Mouse (Mus musculus) hindbrain, embryonic 10.5 days (tissue): ENCODE measurements around the gene Magi3. TPM values are rescaled to one million over a fixed set of nuclear protein-coding genes. Genes with fewer than 3 reads are reported as not detected.

Experiments
- DNase-seq: peaks from one replicate; pipeline ENCODE4 v3.0.0-alpha.2; 2017; ENCODE audit warnings: low spot score
- H3K27ac ChIP-seq: fragments of 300-500 bp; sonication (generic); 2 replicates; pipeline ENCODE4 v1.5.1; 2016; ENCODE audit warnings: mild to moderate bottlenecking, moderate library complexity
- H3K27me3 ChIP-seq: fragments of 300-500 bp; sonication (generic); 2 replicates; pipeline ENCODE4 v1.6.1; 2016; ENCODE audit warnings: mild to moderate bottlenecking; ENCODE audit not compliant: poor library complexity, insufficient read depth, severe bottlenecking
- H3K36me3 ChIP-seq: fragments of 300-500 bp; sonication (generic); 2 replicates; pipeline ENCODE4 v1.6.1; 2016; ENCODE audit warnings: mild to moderate bottlenecking, moderate library complexity
- H3K4me1 ChIP-seq: fragments of 300-500 bp; sonication (generic); replicated peaks from 2 replicates; pipeline ENCODE4 v1.6.1; 2016; ENCODE audit warnings: mild to moderate bottlenecking
- H3K4me3 ChIP-seq: fragments of 300-500 bp; sonication (generic); 2 replicates; pipeline ENCODE4 v1.5.1; 2016; ENCODE audit warnings: mild to moderate bottlenecking, moderate library complexity
- H3K9me3 ChIP-seq: fragments of 300-500 bp; sonication (generic); 2 replicates; pipeline ENCODE4 v1.6.1; 2016; ENCODE audit warnings: mild to moderate bottlenecking, moderate library complexity
- WGBS: fragments of 180-500 bp; shearing (Covaris S2); methylation state at CpG from one replicate; pipeline ENCODE4 v1.1.7; 2016; 5-methylcytosine and 5-hydroxymethylcytosine counted together
- polyA plus RNA-seq: library from polyadenylated mRNA; unstranded; fragments of >200 nt; fragmentation: Nextera tagmentation; extraction: Ambion mirVana; gene quantifications from 2 replicates; pipeline ENCODE4 v1.2.1, GENCODE M21; 2016

Magi3 gene
- 3.8 and 5.1 TPM in 2 replicates for polyA plus RNA-seq

DNA sequence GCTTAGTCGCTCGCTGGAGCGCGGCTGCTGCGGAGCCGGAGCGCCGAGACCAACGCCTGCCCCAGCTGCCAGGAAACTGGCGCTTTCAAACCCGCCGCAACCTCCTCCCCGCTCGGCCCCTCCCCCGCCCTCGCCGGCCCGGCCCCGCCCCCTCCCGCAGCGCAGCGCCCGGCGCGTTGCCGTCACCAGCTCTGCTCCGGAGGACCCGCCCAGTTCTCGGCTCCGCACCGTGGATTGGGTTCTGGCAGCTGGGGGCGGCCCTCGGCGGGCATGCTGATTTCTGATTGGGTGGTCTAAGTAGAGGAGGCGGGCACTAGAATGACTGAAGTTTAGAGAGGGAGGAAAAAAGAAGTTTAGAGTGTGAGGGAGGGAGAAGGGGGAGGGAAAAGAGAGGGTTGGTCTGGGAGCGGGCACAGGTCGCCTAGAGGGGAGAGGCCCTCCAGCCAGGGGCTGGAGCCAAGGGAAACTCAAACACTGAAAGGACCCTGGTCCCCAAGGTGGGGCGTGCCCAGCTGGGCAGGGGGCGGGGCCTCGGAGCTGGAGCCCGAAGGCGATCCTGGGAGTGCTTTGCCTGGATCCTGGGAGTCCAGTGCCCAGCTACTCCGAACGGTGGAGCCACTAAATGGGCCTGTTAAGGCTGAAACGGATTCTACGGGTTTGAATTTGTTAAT is at the start of gene Magi3:
Gene Magi3 (minus strand): TSS at position 80 of the 671 bp plus-strand sequence.
- Histone ChIP-seq H3K4me3 (peak within 1 kb of the TSS; percentile 89), H3K9me3 (no peaks in the 10 kb centered on the region), H3K27ac (peak within 1 kb of the TSS; percentile 94), H3K36me3 (no peaks in the 10 kb centered on the region), H3K27me3 (peaks cover 4% of the 10 kb centered on the region; the same call in 1 of the 2 replicates), H3K4me1 (peaks cover 29% of the 10 kb centered on the region)
- WGBS: under 1% methylated on average over 46 of the region's 46 CpGs
- peak; percentile 99 for DNase-seq

DNA sequence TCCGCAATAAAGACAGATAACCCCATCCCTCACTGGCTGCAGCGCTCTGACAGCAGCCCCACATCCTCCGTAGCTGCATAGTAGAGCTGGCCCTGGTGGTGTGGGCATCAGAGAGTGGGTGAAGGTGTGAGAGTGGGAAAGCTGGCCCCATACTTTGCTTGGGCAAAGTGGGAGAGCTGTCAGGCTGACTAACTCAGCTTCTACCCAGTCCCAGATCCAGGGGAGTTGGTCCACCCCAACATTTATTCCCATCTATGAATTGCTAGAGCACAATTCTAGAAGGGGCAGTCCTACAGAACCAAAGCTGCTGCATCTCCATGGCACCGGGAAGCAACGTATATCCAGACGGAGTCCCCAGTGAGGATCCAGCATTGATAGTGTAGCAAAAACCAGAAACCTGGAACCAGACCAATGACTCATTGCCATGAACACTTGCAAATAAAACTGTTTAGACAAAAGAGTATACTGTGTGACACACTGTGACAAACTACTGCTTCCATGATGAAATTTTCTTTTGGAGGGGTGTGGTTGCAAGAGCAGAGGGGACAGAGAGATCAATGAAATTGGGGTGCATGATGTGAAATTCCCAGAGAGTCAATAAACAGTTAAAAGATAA is 44.5 kb upstream of the Magi3 start:
- Histone ChIP-seq H3K27ac (no peak overlapping the region), H3K4me1 (no peaks in the 10 kb centered on the region), H3K4me3 (no peak overlapping the region), H3K9me3 (no peaks in the 10 kb centered on the region), H3K27me3 (no peaks in the 10 kb centered on the region), H3K36me3 (no peaks in the 10 kb centered on the region)
- WGBS: 90% methylated on average over 6 of the region's 6 CpGs
- DNase-seq: no peak

DNA sequence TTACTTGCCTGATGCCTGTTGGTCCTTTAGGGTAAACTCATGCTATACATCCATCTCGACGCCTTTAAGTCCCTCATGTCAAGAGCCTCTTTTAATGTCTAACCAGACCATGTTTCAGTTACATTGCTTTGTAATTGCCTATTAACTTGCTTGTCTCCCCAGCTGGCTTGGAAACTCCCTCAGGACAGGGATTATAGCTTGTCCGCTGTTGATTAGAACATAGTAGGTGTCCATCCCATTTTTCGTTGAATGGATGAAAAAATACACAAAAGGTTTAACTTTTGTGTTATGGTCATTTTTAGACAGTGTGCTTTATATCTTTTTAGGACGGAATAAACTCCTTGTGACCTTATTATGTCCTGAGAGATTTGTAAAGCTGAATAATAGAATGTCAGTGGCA is 40.0 kb upstream of the Magi3 start:
- Histone ChIP-seq H3K27me3 (no peaks in the 10 kb centered on the region), H3K27ac (no peak overlapping the region), H3K9me3 (no peaks in the 10 kb centered on the region), H3K36me3 (no peaks in the 10 kb centered on the region), H3K4me3 (no peak overlapping the region), H3K4me1 (no peaks in the 10 kb centered on the region)
- no peak for DNase-seq
- 89% methylated on average over 5 of the region's 5 CpGs for WGBS

DNA sequence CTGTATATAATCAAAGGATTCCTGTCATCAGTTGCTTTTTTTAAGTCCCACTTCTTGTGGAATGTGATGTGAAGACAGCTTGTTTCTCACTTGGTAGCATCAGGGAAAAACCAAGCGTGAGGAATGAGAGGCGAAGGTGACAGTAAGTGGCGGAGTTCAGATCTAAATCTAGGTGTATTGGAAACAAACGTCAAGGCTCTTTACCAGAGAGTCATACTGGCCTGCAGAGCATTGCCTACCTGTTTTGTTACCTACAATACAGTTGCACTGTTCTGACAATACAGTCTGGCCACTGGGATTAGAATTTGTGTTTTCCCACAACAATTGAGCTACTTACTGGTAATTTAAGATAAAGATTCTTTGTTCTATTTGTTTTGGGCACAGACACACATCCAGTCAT is 39.0 kb upstream of the Magi3 start:
- Histone ChIP-seq H3K9me3 (no peaks in the 10 kb centered on the region), H3K36me3 (no peaks in the 10 kb centered on the region), H3K27me3 (no peaks in the 10 kb centered on the region), H3K4me3 (no peak overlapping the region), H3K4me1 (no peaks in the 10 kb centered on the region), H3K27ac (no peak overlapping the region)
- 86% methylated on average over 4 of the region's 4 CpGs for whole genome bisulfite sequencing
- no peak for DNase-seq

DNA sequence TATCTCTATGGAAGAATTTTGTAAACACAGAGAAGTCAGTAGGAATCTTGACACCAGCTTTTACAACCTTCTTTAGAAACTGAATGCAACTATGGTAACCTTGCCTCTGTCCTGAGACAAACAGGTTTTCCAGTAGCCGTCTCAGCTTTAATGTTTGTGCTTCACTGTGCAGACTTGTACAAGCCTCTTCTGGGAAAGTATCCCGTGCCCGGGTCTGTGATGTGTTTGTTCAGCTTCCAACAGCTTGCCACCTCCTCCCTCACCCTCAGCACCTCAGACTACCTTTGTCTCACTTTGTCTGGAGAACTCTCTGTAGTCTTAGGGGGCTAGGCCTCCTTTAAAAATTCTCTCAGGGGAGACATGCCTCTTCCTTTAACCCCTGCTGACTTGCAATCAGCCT is 36.9 kb upstream of the Magi3 start:
- no peaks in the 10 kb centered on the region for H3K36me3 ChIP-seq
- H3K9me3 ChIP-seq: no peaks in the 10 kb centered on the region
- H3K27me3 ChIP-seq: no peaks in the 10 kb centered on the region
- 76% methylated on average over 3 of the region's 3 CpGs for WGBS
- no peaks in the 10 kb centered on the region for H3K4me1 ChIP-seq
- no peak overlapping the region for H3K27ac ChIP-seq
- no peak for DNase-seq
- no peak overlapping the region for H3K4me3 ChIP-seq

DNA sequence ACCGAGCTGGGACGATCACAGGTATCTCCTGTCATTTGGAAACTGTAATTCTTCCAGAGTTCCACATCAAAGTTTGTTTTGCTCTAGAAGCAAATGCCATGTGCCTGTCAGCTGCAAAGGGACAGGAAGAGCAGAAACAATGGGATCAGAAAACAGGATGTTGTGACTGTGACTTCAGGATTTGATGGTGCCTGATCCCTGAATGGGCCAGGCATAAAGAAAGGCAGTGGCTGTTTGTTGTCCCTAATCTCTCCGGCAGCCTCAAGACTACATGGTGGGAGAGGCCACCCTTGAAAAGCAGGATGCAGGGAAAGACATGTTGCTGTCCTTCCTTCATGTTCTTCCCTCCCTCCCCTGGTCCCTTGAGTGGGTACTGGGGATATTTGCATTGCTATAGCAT is 33.6 kb upstream of the Magi3 start:
- no peaks in the 10 kb centered on the region for H3K27me3 ChIP-seq
- H3K4me3 ChIP-seq: no peak overlapping the region
- no peaks in the 10 kb centered on the region for H3K9me3 ChIP-seq
- 56% methylated on average over 3 of the region's 3 CpGs for WGBS
- no peaks in the 10 kb centered on the region for H3K4me1 ChIP-seq
- H3K27ac ChIP-seq: no peak overlapping the region
- no peak for DNase-seq
- no peaks in the 10 kb centered on the region for H3K36me3 ChIP-seq

DNA sequence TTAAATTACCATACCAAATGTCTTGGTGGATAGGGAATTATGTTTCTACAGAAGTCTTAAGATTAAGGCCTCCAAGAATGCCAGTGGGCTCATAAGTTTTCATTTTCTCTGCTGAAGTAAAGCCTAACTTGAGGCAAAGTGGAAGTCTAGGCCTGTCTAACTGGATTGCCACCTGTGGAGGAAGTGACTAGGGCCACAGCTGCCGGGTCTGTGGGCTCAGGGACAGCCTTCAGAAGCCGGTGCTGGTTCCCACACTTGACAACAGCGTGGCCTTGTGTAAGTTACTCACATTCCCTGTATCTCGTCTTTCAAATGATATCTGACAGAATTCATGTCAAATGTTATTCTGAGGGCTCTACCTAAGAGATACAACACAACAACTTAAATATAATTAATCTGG is 27.7 kb upstream of the Magi3 start:
- DNase-seq: no peak
- WGBS: 82% methylated on average over 4 of the region's 4 CpGs
- Histone ChIP-seq H3K9me3 (0 out of 2 replicates have a peak, but pooled peaks cover 2% of the 10 kb centered on the region), H3K27ac (no peak overlapping the region), H3K36me3 (no peaks in the 10 kb centered on the region), H3K4me1 (no peaks in the 10 kb centered on the region), H3K4me3 (no peak overlapping the region), H3K27me3 (no peaks in the 10 kb centered on the region)

DNA sequence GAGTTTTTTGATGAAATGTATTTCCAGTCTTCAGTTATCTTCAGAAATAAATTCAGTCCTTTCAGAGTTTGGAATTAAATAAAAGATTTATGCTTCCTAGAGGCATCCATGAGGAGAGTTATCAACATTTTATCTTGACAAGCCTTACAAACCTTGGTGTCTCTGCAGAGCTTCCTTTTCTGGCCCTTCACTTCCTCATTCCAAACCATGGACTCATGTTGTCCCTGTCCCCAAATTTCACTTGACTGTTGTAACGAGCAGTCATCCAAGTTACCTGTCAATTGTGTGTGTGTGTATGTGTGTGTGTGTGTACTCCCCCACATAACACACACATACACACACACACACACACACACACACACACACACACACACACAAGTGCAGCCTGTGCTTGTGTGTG is 26.9 kb upstream of the Magi3 start:
- no peak for DNase-seq
- WGBS: 69% methylated on average over 1 of the region's 1 CpGs
- no peak overlapping the region for H3K27ac ChIP-seq

DNA sequence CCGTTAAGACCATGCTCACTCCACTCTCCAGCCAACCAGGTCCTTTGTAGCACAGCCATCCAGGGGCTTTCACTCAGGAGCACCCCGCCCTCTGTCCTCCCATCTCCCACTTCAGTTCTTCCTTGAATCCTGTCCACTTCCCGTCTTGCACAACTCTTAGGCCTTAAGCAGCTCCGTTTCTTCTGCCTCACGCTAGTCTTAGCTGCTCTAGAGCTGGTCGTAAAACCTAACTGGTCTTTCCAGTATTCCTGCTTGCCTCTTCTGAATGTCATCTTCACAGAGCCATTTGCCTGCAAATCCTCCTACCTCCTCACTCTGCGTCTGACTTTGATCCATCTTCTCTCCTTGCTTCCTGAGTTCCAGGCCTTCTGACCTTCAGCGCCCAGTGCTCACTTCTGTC is 24.2 kb upstream of the Magi3 start:
- no peak for DNase-seq
- Histone ChIP-seq H3K9me3 (0 out of 2 replicates have a peak, but pooled peaks cover 2% of the 10 kb centered on the region), H3K4me1 (no peaks in the 10 kb centered on the region), H3K4me3 (no peak overlapping the region), H3K27ac (no peak overlapping the region), H3K27me3 (no peaks in the 10 kb centered on the region), H3K36me3 (no peaks in the 10 kb centered on the region)
- WGBS: 87% methylated on average over 8 of the region's 8 CpGs

More for the DNA sequence above, 26.9 kb upstream of the Magi3 start:
- Histone ChIP-seq H3K4me1 (no peaks in the 10 kb centered on the region), H3K36me3 (no peaks in the 10 kb centered on the region), H3K9me3 (0 out of 2 replicates have a peak, but pooled peaks cover 2% of the 10 kb centered on the region), H3K27me3 (no peaks in the 10 kb centered on the region), H3K4me3 (no peak overlapping the region)

DNA sequence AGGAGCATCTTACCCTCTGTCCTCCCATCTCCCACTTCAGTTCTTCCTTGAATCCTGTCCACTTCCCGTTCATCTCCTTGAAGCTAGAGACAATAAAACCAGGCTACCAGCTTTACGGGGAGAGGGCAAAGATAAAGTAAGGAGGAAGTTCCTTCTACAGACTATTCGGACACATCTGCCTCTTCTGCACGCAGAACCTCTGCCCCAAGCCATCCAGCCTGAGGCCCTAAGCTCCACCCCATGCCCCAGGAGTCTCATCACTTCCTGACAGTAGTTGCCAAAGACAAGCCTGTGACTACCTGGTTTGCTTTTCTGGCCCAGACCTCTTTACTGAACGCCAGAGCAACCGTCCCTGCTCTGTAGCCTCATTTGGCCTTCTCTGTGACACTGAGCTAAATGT is 23.8 kb upstream of the Magi3 start:
- 82% methylated on average over 6 of the region's 6 CpGs for WGBS

DNA sequence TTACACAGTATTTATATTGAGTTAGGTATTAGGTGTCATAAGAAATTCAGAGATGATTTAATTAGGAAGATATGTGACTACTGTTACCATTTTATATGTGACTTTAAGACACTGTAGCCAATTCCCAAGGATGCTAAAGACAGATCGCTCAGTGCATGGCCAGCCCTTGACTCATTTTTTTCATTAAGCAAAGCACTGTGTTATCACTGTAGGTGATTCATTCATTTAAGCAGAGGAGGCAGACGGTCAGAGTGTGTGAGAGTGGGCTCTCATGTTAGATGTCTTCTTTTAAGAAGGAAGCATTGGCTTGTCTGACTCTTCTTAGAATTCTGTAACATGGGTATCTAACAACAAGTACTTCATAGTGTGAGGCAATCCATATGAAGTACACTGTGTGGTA is 19.6 kb upstream of the Magi3 start:
- whole genome bisulfite sequencing: 95% methylated on average over 2 of the region's 2 CpGs
- Histone ChIP-seq H3K4me3 (no peak overlapping the region), H3K36me3 (no peaks in the 10 kb centered on the region), H3K9me3 (0 out of 2 replicates have a peak, but pooled peaks cover 2% of the 10 kb centered on the region), H3K4me1 (peaks cover 7% of the 10 kb centered on the region; the same call in 1 of the 2 replicates), H3K27ac (no peak overlapping the region), H3K27me3 (no peaks in the 10 kb centered on the region)
- no peak for DNase-seq

More for the DNA sequence above, 23.8 kb upstream of the Magi3 start:
- Histone ChIP-seq H3K4me3 (no peak overlapping the region), H3K27me3 (no peaks in the 10 kb centered on the region), H3K9me3 (0 out of 2 replicates have a peak, but pooled peaks cover 2% of the 10 kb centered on the region), H3K4me1 (no peaks in the 10 kb centered on the region), H3K36me3 (no peaks in the 10 kb centered on the region), H3K27ac (no peak overlapping the region)
- DNase-seq: no peak

DNA sequence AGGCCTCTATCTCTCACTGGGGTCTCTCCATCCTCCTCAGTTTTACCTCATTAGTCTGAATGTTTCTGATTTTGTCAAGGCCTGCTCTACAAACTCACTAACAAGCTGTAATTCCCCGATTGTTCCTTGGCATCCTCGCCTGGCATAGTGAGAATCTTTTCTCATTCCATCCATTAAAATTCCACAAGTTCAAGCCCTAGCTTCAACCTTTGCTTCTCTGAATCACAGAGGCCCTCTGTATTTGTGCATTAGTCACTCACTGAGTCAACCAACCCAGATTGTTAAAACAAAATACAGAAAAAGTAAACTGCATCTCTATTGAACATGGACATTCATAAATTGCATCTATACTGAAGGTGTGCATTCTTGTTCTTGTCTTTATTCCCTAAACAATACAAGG is 19.2 kb upstream of the Magi3 start:
- no peak overlapping the region for H3K27ac ChIP-seq
- H3K4me1 ChIP-seq: peaks cover 7% of the 10 kb centered on the region; the same call in 1 of the 2 replicates
- no peak overlapping the region for H3K4me3 ChIP-seq
- no peak for DNase-seq
- 84% methylated on average over 2 of the region's 2 CpGs for WGBS
- no peaks in the 10 kb centered on the region for H3K27me3 ChIP-seq
- H3K9me3 ChIP-seq: 0 out of 2 replicates have a peak, but pooled peaks cover 2% of the 10 kb centered on the region
- no peaks in the 10 kb centered on the region for H3K36me3 ChIP-seq

DNA sequence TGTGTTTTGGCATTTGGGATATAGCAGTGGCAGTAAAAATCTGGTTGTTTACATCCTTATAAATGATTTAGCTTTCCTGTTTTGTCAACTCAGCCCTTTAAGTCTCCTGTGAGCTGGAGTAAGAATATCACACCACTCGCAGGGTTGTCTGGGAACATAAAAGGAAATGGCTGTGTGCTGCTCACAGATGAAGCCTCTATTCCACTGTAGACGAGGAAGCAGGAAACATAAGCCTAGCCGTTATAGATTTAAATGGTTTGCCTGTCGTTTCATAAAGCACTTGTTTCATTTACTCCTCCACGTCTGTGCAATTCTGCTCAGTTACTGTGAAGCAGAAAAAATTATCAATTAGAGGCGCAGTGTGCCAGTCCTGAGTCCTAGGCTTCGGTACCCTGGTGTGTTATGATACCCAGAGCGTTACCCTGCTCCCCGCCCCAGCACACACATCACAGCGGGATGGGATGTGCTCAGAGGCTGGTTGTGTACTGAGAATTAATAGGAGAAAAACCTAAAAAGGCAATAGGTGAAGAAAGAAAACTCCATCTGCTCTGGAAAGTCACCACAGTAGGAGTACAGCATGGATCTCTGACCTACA is 17.8 kb upstream of the Magi3 start:
- 0 out of 2 replicates have a peak overlapping the region, but pooled peaks have one; percentile 12 for H3K27ac ChIP-seq
- no peak for DNase-seq
- H3K9me3 ChIP-seq: no peaks in the 10 kb centered on the region
- 85% methylated on average over 10 of the region's 10 CpGs for WGBS
- no peaks in the 10 kb centered on the region for H3K36me3 ChIP-seq
- peaks cover 7% of the 10 kb centered on the region; the same call in 1 of the 2 replicates for H3K4me1 ChIP-seq
- no peak overlapping the region for H3K4me3 ChIP-seq
- no peaks in the 10 kb centered on the region for H3K27me3 ChIP-seq
